Mouse (Mus musculus) heart, adult 2 months (tissue): ENCODE data around the gene Pdpn. TPM values are rescaled to one million over a fixed set of nuclear protein-coding genes. Genes with fewer than 3 reads are reported as not detected.
A peak's percentile ranks its signal among the peaks of the same experiment; 100 is the strongest.

Source experiments
- DNase-seq, 2 experiments: peaks; one replicate each; pipeline ENCODE4 v3.0.0; 2021
- H3K27ac ChIP-seq: fragments of 200-600 bp; 2 replicates; pipeline ENCODE4 v1.8.1; 2022
- H3K27me3 ChIP-seq: fragments of 200-500 bp; 2 replicates; pipeline ENCODE4 v1.6.1; 2012; ENCODE audit warnings: mild to moderate bottlenecking, low read length, inconsistent platforms, mixed read lengths; ENCODE audit not compliant: control insufficient read depth, insufficient read depth
- H3K36me3 ChIP-seq: fragments of 200-500 bp; 2 replicates; pipeline ENCODE4 v1.6.1; 2012; ENCODE audit warnings: low read length, inconsistent platforms; ENCODE audit not compliant: control insufficient read depth, insufficient read depth
- H3K4me1 ChIP-seq: fragments of 200-500 bp; 2 replicates; pipeline ENCODE4 v1.6.1; 2011; ENCODE audit warnings: low read length; ENCODE audit not compliant: control insufficient read depth, insufficient read depth
- H3K4me3 ChIP-seq: fragments of 200-600 bp; 2 replicates; pipeline ENCODE4 v1.8.1; 2022
- H3K79me2 ChIP-seq: fragments of 200-500 bp; replicated peaks from 2 replicates; pipeline ENCODE4 v1.6.1; 2012; ENCODE audit warnings: mild to moderate bottlenecking, inconsistent platforms, low read length, moderate library complexity, mixed read lengths; ENCODE audit not compliant: control insufficient read depth, insufficient read depth
- H3K9ac ChIP-seq: fragments of 200-500 bp; 2 replicates; pipeline ENCODE4 v1.6.1; 2012; ENCODE audit warnings: low read depth, mild to moderate bottlenecking, control low read depth, inconsistent platforms, low read length, mixed read lengths
- CTCF ChIP-seq: fragments of 200-600 bp; IDR thresholded peaks from 2 replicates; pipeline ENCODE4 v1.8.1; 2022; ENCODE audit warnings: antibody characterized with exemption, mild to moderate bottlenecking, moderate library complexity
- EP300 ChIP-seq: fragments of 200-500 bp; IDR thresholded peaks from 2 replicates; pipeline ENCODE4 v1.6.1; 2011; ENCODE audit warnings: low read depth, low read length, control low read depth; ENCODE audit not compliant: insufficient read depth
- POLR2A ChIP-seq: fragments of 200-500 bp; IDR thresholded peaks from 2 replicates; pipeline ENCODE4 v1.6.1; 2011; ENCODE audit warnings: mild to moderate bottlenecking, low read depth, low read length, control low read depth; ENCODE audit not compliant: insufficient read depth
- WGBS: fragments of 180-500 bp; shearing (Covaris S2); methylation state at CpG from one replicate; pipeline ENCODE4 v1.1.7; 2018; 5-methylcytosine and 5-hydroxymethylcytosine counted together
- intact Hi-C: fragments of 180-260 bp; cut with DNase I; formaldehyde crosslinking; loops from one replicate; pipeline ENCODE4 v1.15.1; 2025
- polyA plus RNA-seq: library from polyadenylated mRNA; depleted of rRNA; stranded (reverse); fragments of >200 nt; gene quantifications from 2 replicates; pipeline ENCODE4 v1.2.3, GENCODE M21; 2012
- total RNA-seq, 2 experiments: library from RNA; stranded (reverse); gene quantifications; 2 replicates each; pipeline ENCODE4 v1.2.3; 2021

The Pdpn gene
- total and polyA plus RNA-seq, 3 experiments: 2.7 to 5.8 (median 5.8) TPM

GRCm38 (mm10) chr4:143296153-143296552 is 3.2 kb downstream of the Pdpn start:
- Histone ChIP-seq H3K79me2 (no peaks in the 10 kb centered on the region), H3K4me1 (peaks cover 2% of the 10 kb centered on the region), H3K27me3 (no peaks in the 10 kb centered on the region; the same call in 1 of the 2 replicates), H3K4me3 (no peak overlapping the region), H3K9ac (no peak overlapping the region), H3K27ac (no peak overlapping the region), H3K36me3 (no peaks in the 10 kb centered on the region)
- TF ChIP-seq POLR2A (no peak), EP300 (no peak), CTCF (no peak)
- 77% methylated on average over 5 of the region's 5 CpGs for WGBS
- DNase-seq: no peak
- intact Hi-C loops: no loop called here

- no peak for TF ChIP-seq CTCF
- TF ChIP-seq POLR2A: no peak
- TF ChIP-seq EP300: no peak
- Histone ChIP-seq H3K36me3 (no peaks in the 10 kb centered on the region), H3K4me3 (no peak overlapping the region), H3K27ac (no peak overlapping the region), H3K9ac (no peak overlapping the region), H3K27me3 (no peaks in the 10 kb centered on the region; the same call in 1 of the 2 replicates), H3K4me1 (peaks cover 2% of the 10 kb centered on the region), H3K79me2 (no peaks in the 10 kb centered on the region)
- WGBS: 65% methylated on average over 6 of the region's 6 CpGs
- no peak for DNase-seq
- intact Hi-C loops: no loop called here
Measured at GRCm38 (mm10) chr4:143294324-143294723, 5.0 kb downstream of the Pdpn start.

GRCm38 (mm10) chr4:143288880-143289279 is 10.5 kb downstream of the Pdpn start:
- Histone ChIP-seq H3K79me2 (no peaks in the 10 kb centered on the region), H3K36me3 (no peaks in the 10 kb centered on the region), H3K27me3 (no peaks in the 10 kb centered on the region), H3K9ac (no peak overlapping the region), H3K27ac (peak overlapping the region; percentile 33), H3K4me3 (no peak overlapping the region), H3K4me1 (no peaks in the 10 kb centered on the region; the same call in 1 of the 2 replicates)
- 44% methylated on average over 7 of the region's 7 CpGs for WGBS
- TF ChIP-seq EP300 (no peak), CTCF (no peak), POLR2A (no peak)
- peak; percentile 37 to 42 for DNase-seq
- intact Hi-C loops: no loop called here

GRCm38 (mm10) chr4:143288473-143288872 is 10.9 kb downstream of the Pdpn start:
- Histone ChIP-seq H3K27me3 (no peaks in the 10 kb centered on the region), H3K9ac (no peak overlapping the region), H3K27ac (peak overlapping the region; percentile 15), H3K4me3 (no peak overlapping the region), H3K79me2 (no peaks in the 10 kb centered on the region), H3K4me1 (no peaks in the 10 kb centered on the region; the same call in 1 of the 2 replicates), H3K36me3 (no peaks in the 10 kb centered on the region)
- 53% methylated on average over 6 of the region's 6 CpGs for WGBS
- TF ChIP-seq EP300: no peak
- no peak for TF ChIP-seq POLR2A
- no peak for TF ChIP-seq CTCF
- intact Hi-C loops: no loop called here
- DNase-seq: peak in 1 of 2 experiments; percentile 16

GRCm38 (mm10) chr4:143287065-143287464 is 12.3 kb downstream of the Pdpn start:
- TF ChIP-seq EP300 (no peak), CTCF (no peak), POLR2A (no peak)
- no peak overlapping the region for H3K9ac ChIP-seq
- 74% methylated on average over 4 of the region's 4 CpGs for WGBS
- H3K36me3 ChIP-seq: no peaks in the 10 kb centered on the region
- H3K4me1 ChIP-seq: no peaks in the 10 kb centered on the region; the same call in 1 of the 2 replicates
- H3K27me3 ChIP-seq: no peaks in the 10 kb centered on the region
- no peak overlapping the region for H3K27ac ChIP-seq
- DNase-seq: no peak
- no peaks in the 10 kb centered on the region for H3K79me2 ChIP-seq
- no peak overlapping the region for H3K4me3 ChIP-seq
- intact Hi-C loops: no loop called here

- Histone ChIP-seq H3K36me3 (no peaks in the 10 kb centered on the region), H3K27me3 (no peaks in the 10 kb centered on the region), H3K9ac (no peak overlapping the region), H3K4me1 (peaks cover 2% of the 10 kb centered on the region; the same call in 1 of the 2 replicates), H3K4me3 (no peak overlapping the region), H3K27ac (no peak overlapping the region), H3K79me2 (no peaks in the 10 kb centered on the region)
- intact Hi-C loops: no loop called here
- no peak for DNase-seq
- no peak for TF ChIP-seq POLR2A
- TF ChIP-seq CTCF: peak; percentile 67
- WGBS: 85% methylated on average over 3 of the region's 3 CpGs
Measured at GRCm38 (mm10) chr4:143280166-143280565, 19.2 kb downstream of the Pdpn start.
